Mouse (Mus musculus) olfactory bulb, adult 2 months (tissue): ENCODE results near the gene Ttc39b. TPM values are rescaled to one million over a fixed set of nuclear protein-coding genes. Genes with fewer than 3 reads are reported as not detected.

Experiments
- H3K27ac ChIP-seq: fragments of 200-500 bp; 2 replicates; pipeline ENCODE4 v1.5.1; 2012; ENCODE audit warnings: low read depth, low read length; ENCODE audit not compliant: insufficient read depth
- H3K4me1 ChIP-seq: fragments of 200-500 bp; 2 replicates; pipeline ENCODE4 v1.6.1; 2012; ENCODE audit warnings: low read length; ENCODE audit not compliant: control insufficient read depth, insufficient read depth
- H3K4me3 ChIP-seq: fragments of 200-500 bp; 2 replicates; pipeline ENCODE4 v1.5.1; 2012; ENCODE audit warnings: mild to moderate bottlenecking, low read depth, low read length, moderate library complexity; ENCODE audit not compliant: insufficient read depth
- CTCF ChIP-seq: fragments of 200-500 bp; IDR thresholded peaks from 2 replicates; pipeline ENCODE4 v1.5.1; 2012; ENCODE audit warnings: low read depth, mild to moderate bottlenecking, low read length, moderate library complexity; ENCODE audit not compliant: insufficient read depth
- POLR2A ChIP-seq: fragments of 200-500 bp; IDR thresholded peaks from 2 replicates; pipeline ENCODE4 v1.6.1; 2012; ENCODE audit warnings: mild to moderate bottlenecking, low read depth, low read length, moderate library complexity; ENCODE audit not compliant: insufficient read depth
- WGBS: fragments of 180-500 bp; shearing (Covaris S2); methylation state at CpG from one replicate; pipeline ENCODE4 v1.1.7; 2018; 5-methylcytosine and 5-hydroxymethylcytosine counted together
- polyA plus RNA-seq: library from polyadenylated mRNA; stranded (reverse); fragments of >200 nt; gene quantifications from 2 replicates; pipeline ENCODE4 v1.2.4, GENCODE M21; 2012; ENCODE audit warnings: low replicate concordance; ENCODE audit not compliant: missing spikeins, insufficient read depth, insufficient read length

The Ttc39b gene
- polyA plus RNA-seq, 1 experiment, result not detected

GRCm38 (mm10) chr4:83220761-83221557, 103.1 kb downstream of the Ttc39b start:
- 90% methylated on average over 13 of the region's 13 CpGs for WGBS
- Histone ChIP-seq H3K4me3 (no peak overlapping the region), H3K4me1 (peaks cover under 1% of the 10 kb centered on the region; the same call in 1 of the 2 replicates), H3K27ac (no peak overlapping the region)
- TF ChIP-seq CTCF, result no peak

- TF ChIP-seq CTCF, result no peak
- no peak for TF ChIP-seq POLR2A
- 51% methylated on average over 5 of the region's 5 CpGs for WGBS
These were observed 104.8 kb downstream of the Ttc39b start for GRCm38 (mm10) chr4:83219253-83219652.

GRCm38 (mm10) chr4:83217128-83217527, 106.9 kb downstream of the Ttc39b start:
- TF ChIP-seq CTCF (no peak), POLR2A (no peak)
- Histone ChIP-seq H3K4me3 (no peak overlapping the region), H3K4me1 (peaks cover 5% of the 10 kb centered on the region; the same call in 1 of the 2 replicates), H3K27ac (no peak overlapping the region)
- WGBS, result 82% methylated on average over 5 of the region's 5 CpGs

More at GRCm38 (mm10) chr4:83219253-83219652, 104.8 kb downstream of the Ttc39b start:
- no peak overlapping the region for H3K27ac ChIP-seq
- no peak overlapping the region for H3K4me3 ChIP-seq
- peaks cover 5% of the 10 kb centered on the region; the same call in 1 of the 2 replicates for H3K4me1 ChIP-seq

GRCm38 (mm10) chr4:83216381-83216780, 107.7 kb downstream of the Ttc39b start:
- peaks cover 8% of the 10 kb centered on the region for H3K4me1 ChIP-seq
- 83% methylated on average over 7 of the region's 7 CpGs for WGBS
- TF ChIP-seq CTCF (no peak), POLR2A (no peak)
- H3K27ac ChIP-seq, result peak overlapping the region; percentile 22; the same call in 1 of the 2 replicates
- no peak overlapping the region for H3K4me3 ChIP-seq

GRCm38 (mm10) chr4:83215776-83216175, 108.3 kb downstream of the Ttc39b start:
- no peak for TF ChIP-seq POLR2A
- TF ChIP-seq CTCF, result no peak
- WGBS, result 82% methylated on average over 1 of the region's 1 CpGs
- no peak overlapping the region for H3K4me3 ChIP-seq
- peaks cover 8% of the 10 kb centered on the region for H3K4me1 ChIP-seq
- no peak overlapping the region for H3K27ac ChIP-seq

- H3K27ac ChIP-seq, result no peak overlapping the region; the same call in 1 of the 2 replicates
- no peak for TF ChIP-seq POLR2A
- no peak for TF ChIP-seq CTCF
- peaks cover 8% of the 10 kb centered on the region for H3K4me1 ChIP-seq
- 42% methylated on average over 9 of the region's 9 CpGs for WGBS
- H3K4me3 ChIP-seq, result no peak overlapping the region
These were observed 109.1 kb downstream of the Ttc39b start for GRCm38 (mm10) chr4:83214822-83215558.

- H3K27ac ChIP-seq, result no peak overlapping the region
- no peak overlapping the region for H3K4me3 ChIP-seq
- TF ChIP-seq CTCF (no peak), POLR2A (no peak)
- WGBS, result 95% methylated on average over 6 of the region's 6 CpGs
- H3K4me1 ChIP-seq, result peaks cover 8% of the 10 kb centered on the region
These were observed 110.3 kb downstream of the Ttc39b start for GRCm38 (mm10) chr4:83213752-83214151.

- H3K4me1 ChIP-seq, result peaks cover 13% of the 10 kb centered on the region
- WGBS, result 52% methylated on average over 12 of the region's 12 CpGs
- H3K27ac ChIP-seq, result peak overlapping the region; percentile 37; the same call in 1 of the 2 replicates
- TF ChIP-seq POLR2A, result no peak
- no peak for TF ChIP-seq CTCF
- H3K4me3 ChIP-seq, result no peak overlapping the region
These were observed 112.3 kb downstream of the Ttc39b start for GRCm38 (mm10) chr4:83211709-83212108.

- no peak overlapping the region for H3K4me3 ChIP-seq
- no peak overlapping the region for H3K27ac ChIP-seq
- peaks cover 10% of the 10 kb centered on the region for H3K4me1 ChIP-seq
- TF ChIP-seq CTCF, result no peak
- TF ChIP-seq POLR2A, result no peak
- 77% methylated on average over 6 of the region's 6 CpGs for WGBS
These were observed 113.6 kb downstream of the Ttc39b start for GRCm38 (mm10) chr4:83210437-83210836.
